Mouse (Mus musculus): ENCODE data around the gene Olfr1124. TPM values are rescaled to one million over a fixed set of nuclear protein-coding genes. Genes with fewer than 3 reads are reported as not detected.

The Olfr1124 gene
- polyA plus RNA-seq, 1 experiment from 2014 or later = 0.06 TPM

Other genes starting within 250 kb of the Olfr1124 start
- not detected in 2 replicates for gene Olfr1112, start 242.5 kb upstream of the Olfr1124 start, polyA plus RNA-seq (2016; fragmentation: Nextera tagmentation; extraction: Ambion mirVana)
- not detected in 2 replicates for gene Olfr1113, start 221.3 kb upstream of the Olfr1124 start, polyA plus RNA-seq (2016; fragmentation: Nextera tagmentation; extraction: Ambion mirVana)
- gene Olfr1115, start 182.3 kb upstream of the Olfr1124 start, polyA plus RNA-seq (2016; fragmentation: Nextera tagmentation; extraction: Ambion mirVana) = not detected in 2 replicates
- not detected in 2 replicates for gene Olfr1116, start 162.7 kb upstream of the Olfr1124 start, polyA plus RNA-seq (2016; fragmentation: Nextera tagmentation; extraction: Ambion mirVana)
- gene Olfr1118, start 122.7 kb upstream of the Olfr1124 start, polyA plus RNA-seq (2016; fragmentation: Nextera tagmentation; extraction: Ambion mirVana) = not detected in 2 replicates
- gene Olfr1120, start 75.5 kb upstream of the Olfr1124 start, polyA plus RNA-seq (2016; fragmentation: Nextera tagmentation; extraction: Ambion mirVana) = not detected in 2 replicates
- gene Olfr1121, start 60.4 kb upstream of the Olfr1124 start, polyA plus RNA-seq (2016; fragmentation: Nextera tagmentation; extraction: Ambion mirVana) = not detected in 2 replicates
- 0.02 TPM in 1 of 2 replicates, not detected in the other for gene Olfr1122, start 44.4 kb upstream of the Olfr1124 start, polyA plus RNA-seq (2016; fragmentation: Nextera tagmentation; extraction: Ambion mirVana)
- not detected in 2 replicates for gene Olfr1123, start 13.6 kb upstream of the Olfr1124 start, polyA plus RNA-seq (2016; fragmentation: Nextera tagmentation; extraction: Ambion mirVana)
- gene Olfr1126, start 23.7 kb downstream of the Olfr1124 start, polyA plus RNA-seq (2016; fragmentation: Nextera tagmentation; extraction: Ambion mirVana) = not detected in 2 replicates
- gene Pramel7, start 66.8 kb downstream of the Olfr1124 start, polyA plus RNA-seq (2016; fragmentation: Nextera tagmentation; extraction: Ambion mirVana) = not detected in 2 replicates
- gene Pramel6, start 76.3 kb downstream of the Olfr1124 start, polyA plus RNA-seq (2016; fragmentation: Nextera tagmentation; extraction: Ambion mirVana) = not detected in 2 replicates
- gene Olfr153, start 101.5 kb downstream of the Olfr1124 start, polyA plus RNA-seq (2016; fragmentation: Nextera tagmentation; extraction: Ambion mirVana) = not detected in 2 replicates
- gene Olfr1128, start 115.3 kb downstream of the Olfr1124 start, polyA plus RNA-seq (2016; fragmentation: Nextera tagmentation; extraction: Ambion mirVana) = not detected in 2 replicates
- gene Olfr1129, start 143.6 kb downstream of the Olfr1124 start, polyA plus RNA-seq (2016; fragmentation: Nextera tagmentation; extraction: Ambion mirVana) = not detected in 2 replicates
- gene Olfr1130, start 175.9 kb downstream of the Olfr1124 start, polyA plus RNA-seq (2016; fragmentation: Nextera tagmentation; extraction: Ambion mirVana) = not detected in 2 replicates
- gene Olfr1131, start 196.8 kb downstream of the Olfr1124 start, polyA plus RNA-seq (2016; fragmentation: Nextera tagmentation; extraction: Ambion mirVana) = not detected in 2 replicates
- gene Olfr1132, start 207.3 kb downstream of the Olfr1124 start, polyA plus RNA-seq (2016; fragmentation: Nextera tagmentation; extraction: Ambion mirVana) = not detected in 2 replicates
- not detected in 2 replicates for gene Olfr1133, start 217.1 kb downstream of the Olfr1124 start, polyA plus RNA-seq (2016; fragmentation: Nextera tagmentation; extraction: Ambion mirVana)
- gene Olfr1134, start 228.2 kb downstream of the Olfr1124 start, polyA plus RNA-seq (2016; fragmentation: Nextera tagmentation; extraction: Ambion mirVana) = not detected in 2 replicates
- not detected in 2 replicates for gene Olfr1135, start 243.4 kb downstream of the Olfr1124 start, polyA plus RNA-seq (2016; fragmentation: Nextera tagmentation; extraction: Ambion mirVana)